In genomic region chr16:39286797-39287565, GRCm38 (mm10) we compare ENCODE assay signal across 14 mouse cellular contexts.
DNase-seq lines count a peak whose midpoint lies in the region; ATAC-seq and TF ChIP-seq lines count a peak whose summit lies in the region.
"Had no signal": no experiment of that assay in that cellular context is flagged by ENCODE, and none has a peak within 500 bp of the region (broad histone marks: within the 10 kb centered on the region; RNA-seq: fewer than 3 reads in every experiment).

No protein-coding gene starts in this region.

- H3K4me1 ChIP-seq in neural tube, embryonic 11.5 days (ENCODE audit: control insufficient read depth, insufficient read depth, low read length): no peaks in the 10 kb centered on the region
- H3K4me1 ChIP-seq in forebrain, embryonic 16.5 days (replicated peaks; ENCODE audit: control insufficient read depth, insufficient read depth, low read length): peaks cover 5% of the 10 kb centered on the region; the same call in 1 of the 2 replicates
- H3K4me1 ChIP-seq in neural tube, embryonic 14.5 days (ENCODE audit: control insufficient read depth, insufficient read depth, low read length): no peaks in the 10 kb centered on the region
- H3K4me1 ChIP-seq: liver, embryonic 12.5 days; megakaryocyte, embryonic 14.5 days had no signal

- no peak overlapping the region for H3K4me3 ChIP-seq in neural tube, embryonic 11.5 days (ENCODE audit: low read depth, low read length)
- H3K4me3 ChIP-seq in forebrain, embryonic 16.5 days (replicated peaks; ENCODE audit: low read length): no peak overlapping the region
- no peak overlapping the region for H3K4me3 ChIP-seq in neural tube, embryonic 14.5 days (ENCODE audit: low read depth, low read length)
- H3K4me3 ChIP-seq in gastrocnemius, adult 2 months: no peak overlapping the region
- H3K4me3 ChIP-seq: liver, embryonic 12.5 days; megakaryocyte, embryonic 14.5 days had no signal

- H3K27ac ChIP-seq in neural tube, embryonic 11.5 days (ENCODE audit: low read depth, low read length): no peak overlapping the region
- H3K27ac ChIP-seq in forebrain, embryonic 16.5 days (ENCODE audit: low read length): no peak overlapping the region
- no peak overlapping the region for H3K27ac ChIP-seq in neural tube, embryonic 14.5 days (ENCODE audit: low read depth, low read length)
- no peak overlapping the region for H3K27ac ChIP-seq in gastrocnemius, adult 2 months
- H3K27ac ChIP-seq: liver, embryonic 12.5 days had no signal

- no peaks in the 10 kb centered on the region for H3K36me3 ChIP-seq in neural tube, embryonic 11.5 days (ENCODE audit: control insufficient read depth, insufficient read depth, low read length)
- no peaks in the 10 kb centered on the region for H3K36me3 ChIP-seq in forebrain, embryonic 16.5 days (ENCODE audit: control insufficient read depth, insufficient read depth)
- H3K36me3 ChIP-seq in neural tube, embryonic 14.5 days (ENCODE audit: control insufficient read depth, insufficient read depth, low read length): no peaks in the 10 kb centered on the region
- H3K36me3 ChIP-seq: liver, embryonic 12.5 days had no signal

- no peak overlapping the region for H3K4me2 ChIP-seq in neural tube, embryonic 11.5 days (ENCODE audit: low read depth)
- H3K4me2 ChIP-seq in forebrain, embryonic 16.5 days (ENCODE audit: low read length): no peak overlapping the region
- no peak overlapping the region for H3K4me2 ChIP-seq in neural tube, embryonic 14.5 days (ENCODE audit: low read depth, low read length)
- H3K4me2 ChIP-seq: liver, embryonic 12.5 days had no signal

- H3K27me3 ChIP-seq in neural tube, embryonic 11.5 days (ENCODE audit: control insufficient read depth, insufficient read depth, low read length): no peaks in the 10 kb centered on the region
- H3K27me3 ChIP-seq in forebrain, embryonic 16.5 days (replicated peaks; ENCODE audit: control insufficient read depth, insufficient read depth, low read length): no peaks in the 10 kb centered on the region
- H3K27me3 ChIP-seq in neural tube, embryonic 14.5 days (ENCODE audit: control insufficient read depth, insufficient read depth, low read length): no peaks in the 10 kb centered on the region
- H3K27me3 ChIP-seq: liver, embryonic 12.5 days; megakaryocyte, embryonic 14.5 days had no signal

- WGBS in neural tube, embryonic 11.5 days: 43% methylated on average over 8 of the region's 8 CpGs
- 4% methylated on average over 8 of the region's 8 CpGs for WGBS in forebrain, embryonic 16.5 days
- 23% methylated on average over 8 of the region's 8 CpGs for WGBS in neural tube, embryonic 14.5 days

- ATAC-seq in neural tube, embryonic 11.5 days (ENCODE audit: insufficient read depth, low FRiP score, low TSS enrichment): peak; percentile 92
- peak; percentile 86 for ATAC-seq in forebrain, embryonic 16.5 days
- peak; percentile 94 for ATAC-seq in neural tube, embryonic 14.5 days (ENCODE audit: low read depth)
- ATAC-seq: activated CD4-positive, CD25-positive, alpha-beta regulatory T cell, adult 4 months; CD4-positive, CD25-positive, alpha-beta regulatory T cell, adult 4 months; intestine, postnatal 0 days; liver, embryonic 12.5 days had no signal

- H3K9ac ChIP-seq in neural tube, embryonic 11.5 days (ENCODE audit: low read length): no peak overlapping the region
- H3K9ac ChIP-seq in forebrain, embryonic 16.5 days (replicated peaks; ENCODE audit: low read depth, low read length): no peak overlapping the region
- H3K9ac ChIP-seq in neural tube, embryonic 14.5 days (replicated peaks; ENCODE audit: low read depth, low read length): no peak overlapping the region
- H3K9ac ChIP-seq: liver, embryonic 12.5 days had no signal

- peak; percentile 23 for DNase-seq in neural tube, embryonic 11.5 days (ENCODE audit: low spot score)
- DNase-seq in neural tube, embryonic 10.5 days (ENCODE audit: extremely low spot score, low spot score): no peak
- peak; percentile 49 for DNase-seq in layer of hippocampus, adult 9-11 months
- DNase-seq in adrenal gland, adult 18-20 months (ENCODE audit: low spot score in 2 of 2): no peak
- DNase-seq in gastrocnemius, adult 2 months: no peak
- DNase-seq: cerebellum, adult 11 months; heart, adult 18-20 months had no signal

- TF ChIP-seq CTCF in gastrocnemius, adult 2 months (IDR thresholded peaks at IDR 0.05): no peak

- intact Hi-C loops in gastrocnemius, adult 2 months (cut with DNase I): no loop called here

- no peaks in the 10 kb centered on the region for H3K9me3 ChIP-seq in neural tube, embryonic 11.5 days (ENCODE audit: control insufficient read depth, low read length)
- no peaks in the 10 kb centered on the region for H3K9me3 ChIP-seq in forebrain, embryonic 16.5 days (ENCODE audit: control insufficient read depth, low read length)
- no peaks in the 10 kb centered on the region for H3K9me3 ChIP-seq in neural tube, embryonic 14.5 days (ENCODE audit: control insufficient read depth, low read length)
- H3K9me3 ChIP-seq: liver, embryonic 12.5 days; megakaryocyte, embryonic 14.5 days had no signal

Comparison
In these comparisons a context has a peak if more than half of its experiments do, and no peak if none do; other contexts are left out.
1. DNase-seq: peak in neural tube, embryonic 11.5 days (single experiment) and layer of hippocampus, adult 9-11 months (single experiment); none in neural tube, embryonic 10.5 days (single experiment), adrenal gland, adult 18-20 months (0 of 2) and gastrocnemius, adult 2 months (single experiment).
2. Peak in every context shown above with its lines, with median percentiles within 50 percentile points of each other: ATAC-seq.